Mouse (Mus musculus) bone marrow, adult 2 months (tissue): ENCODE data around the gene Pip4k2b.

Experiments
- CTCF ChIP-seq: fragments of 200-500 bp; IDR thresholded peaks from 2 replicates; pipeline ENCODE4 v1.5.1; 2011; ENCODE audit warnings: low read length, control low read depth; ENCODE audit not compliant: control insufficient read depth, insufficient read depth
- POLR2A ChIP-seq: fragments of 200-500 bp; IDR thresholded peaks from 2 replicates; pipeline ENCODE4 v1.6.1; 2011; ENCODE audit warnings: low read depth, mild to moderate bottlenecking, control low read depth, low read length, borderline replicate concordance; ENCODE audit not compliant: control insufficient read depth

GRCm38 (mm10) chr11:97668160-97668559 is 76.3 kb downstream of the Pip4k2b start:
- no peak for TF ChIP-seq CTCF
- TF ChIP-seq POLR2A: no peak
